Comparison of ENCODE assay signal across 12 mouse cellular contexts in genomic region chr7:34596531-34597235, GRCm38 (mm10). TPM values are rescaled to one million over a fixed set of nuclear protein-coding genes. Genes with fewer than 3 reads are reported as not detected.
DNase-seq lines count a peak whose midpoint lies in the region; ATAC-seq and TF ChIP-seq lines count a peak whose summit lies in the region.
"Had no signal": no experiment of that assay in that cellular context is flagged by ENCODE, and none has a peak within 500 bp of the region (broad histone marks: within the 10 kb centered on the region; RNA-seq: fewer than 3 reads in every experiment).

No protein-coding gene starts in this region.

- no peaks in the 10 kb centered on the region for H3K36me3 ChIP-seq in forebrain, postnatal 0 days (ENCODE audit: insufficient read depth)
- H3K36me3 ChIP-seq: G1E had no signal

- 11% methylated on average over 14 of the region's 14 CpGs for WGBS in forebrain, postnatal 0 days

- H3K27me3 ChIP-seq in forebrain, postnatal 0 days (ENCODE audit: insufficient read depth, low read length) = no peaks in the 10 kb centered on the region

- peak; percentile 48 for DNase-seq in embryo, embryonic 11 days
- no peak for DNase-seq in embryo, embryonic 10 days (ENCODE audit: low spot score)
- DNase-seq in brain, adult 2 months (ENCODE audit: low read depth, low spot score) = peak; percentile 17
- peak; percentile 31 for DNase-seq in forebrain, postnatal 0 days
- DNase-seq in kidney, postnatal 36 days = peak; percentile 15 to 35
- no peak for DNase-seq in testis, postnatal 14 days (ENCODE audit: low spot score)
- no peak for DNase-seq in left cerebral cortex, adult 8-10 months (ENCODE audit: low spot score in 2 of 2)
- DNase-seq in gastrocnemius, postnatal 36 days = no peak
- DNase-seq: cerebellum, adult 11 months had no signal

- H3K9ac ChIP-seq in forebrain, postnatal 0 days = no peak overlapping the region

- no peak for TF ChIP-seq CTCF in forebrain, postnatal 0 days (IDR thresholded peaks at IDR 0.05; ENCODE audit: low read depth)

- no peak overlapping the region for H3K4me2 ChIP-seq in forebrain, postnatal 0 days (ENCODE audit: low read depth)
- H3K4me2 ChIP-seq: heart, embryonic 11.5 days had no signal

- no peak overlapping the region for H3K4me3 ChIP-seq in forebrain, postnatal 0 days (ENCODE audit: low read depth, low read length)
- H3K4me3 ChIP-seq: erythroblast, embryonic 14.5 days had no signal

- peak; percentile 61 for ATAC-seq in forebrain, postnatal 0 days

- no peaks in the 10 kb centered on the region for H3K4me1 ChIP-seq in forebrain, postnatal 0 days (ENCODE audit: insufficient read depth)

- no peaks in the 10 kb centered on the region for H3K9me3 ChIP-seq in forebrain, postnatal 0 days (ENCODE audit: low read length)

- intact Hi-C loops in gastrocnemius, postnatal 36 days (cut with DNase I) = no loop called here

- 0 out of 2 replicates have a peak overlapping the region, but pooled peaks have one; percentile 10 for H3K27ac ChIP-seq in forebrain, postnatal 0 days (ENCODE audit: low read depth, low read length)

RNA-seq across cellular contexts. Expression of gene Kctd15, which starts 59.8 kb away (rescaled TPM):
- total RNA-seq in forebrain, postnatal 0 days (2014; rRNA removed) = 57.9 and 59.4 TPM in 2 replicates
- polyA plus RNA-seq in forebrain, postnatal 0 days (2015; fragmentation: Nextera tagmentation; extraction: Ambion mirVana) = 16.7 and 18.3 TPM in 2 replicates
- total RNA-seq in left cerebral cortex, adult 8-10 months (2022) = 10 to 100 TPM; 10.5 to 12.8 (median 11.6) TPM
- 10 to 100 TPM; 41.0 to 42.9 TPM for total RNA-seq in gastrocnemius, postnatal 36 days (2021)
- polyA plus RNA-seq: erythroblast, embryonic 14.5 days; G1E had no signal

Comparison
In these comparisons a context has a peak if more than half of its experiments do, and no peak if none do; other contexts are left out.
1. DNase-seq: peak in embryo, embryonic 11 days (single experiment), brain, adult 2 months (single experiment), forebrain, postnatal 0 days (single experiment) and kidney, postnatal 36 days (2 of 2); none in embryo, embryonic 10 days (single experiment), testis, postnatal 14 days (single experiment), left cerebral cortex, adult 8-10 months (0 of 2) and gastrocnemius, postnatal 36 days (0 of 2).